Mouse (Mus musculus) urinary bladder, postnatal 36 days (tissue): ENCODE data around the gene Napb.

Experiments used
- DNase-seq, 2 experiments: peaks; one replicate each; pipeline ENCODE4 v3.0.0; 2022; ENCODE audit warnings: low spot score in 2 of 2, mixed read lengths in 1 of 2

The Napb gene

DNA sequence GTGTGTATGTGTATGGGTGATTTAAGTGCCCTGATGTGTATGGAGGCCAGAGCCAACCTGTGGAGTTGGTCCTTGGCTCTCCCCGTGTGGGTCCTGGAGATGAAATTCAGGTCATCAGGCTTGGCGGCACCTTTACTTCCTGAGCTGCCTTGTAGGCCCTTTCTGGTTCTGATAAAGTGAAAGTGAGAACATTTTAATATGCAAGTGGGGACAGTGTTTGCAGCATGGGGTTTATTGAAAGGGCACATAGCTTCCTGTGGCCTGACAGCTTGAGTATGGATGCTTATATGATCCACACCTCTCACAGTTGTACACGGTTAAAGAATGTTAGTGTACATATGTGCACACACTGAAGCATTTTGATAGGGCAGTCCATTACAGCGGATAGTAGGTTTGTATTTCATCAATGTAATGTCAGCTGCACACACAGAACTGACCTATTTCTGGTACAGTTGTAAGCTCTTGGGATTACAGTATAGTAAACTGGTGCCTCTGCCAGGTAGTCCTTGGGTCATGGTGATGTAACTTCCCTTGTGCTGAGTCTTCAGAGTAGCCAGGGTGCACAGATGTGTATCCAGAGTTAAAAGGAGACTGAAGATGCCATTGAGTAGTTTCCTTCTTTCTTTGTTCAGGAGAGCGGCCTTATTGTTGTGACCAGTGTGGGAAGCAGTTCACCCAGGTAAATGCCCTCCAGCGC, 42.7 kb downstream of the Napb start:
- no peak for DNase-seq

DNA sequence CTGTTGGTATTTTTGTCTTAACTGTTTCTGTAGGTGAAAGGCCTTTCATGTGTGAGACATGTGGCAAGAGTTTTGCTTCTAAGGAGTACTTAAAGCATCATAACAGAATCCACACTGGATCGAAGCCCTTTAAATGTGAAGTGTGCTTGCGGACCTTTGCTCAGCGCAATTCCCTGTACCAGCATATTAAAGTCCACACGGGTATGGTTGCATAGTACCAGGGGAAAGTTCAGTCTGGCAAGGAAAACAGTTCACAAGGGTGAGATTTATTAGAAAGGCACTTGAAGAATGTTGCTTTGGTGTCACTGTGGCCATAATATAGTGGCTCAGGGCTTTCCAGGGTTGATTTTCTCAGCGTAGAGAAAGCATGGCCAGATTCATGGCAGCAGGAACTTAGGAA, 44.3 kb downstream of the Napb start:
- no peak for DNase-seq

- DNase-seq: no peak
Observed at GRCm38 (mm10) chr2:148686862-148687261, 45.4 kb downstream of the Napb start.

DNA sequence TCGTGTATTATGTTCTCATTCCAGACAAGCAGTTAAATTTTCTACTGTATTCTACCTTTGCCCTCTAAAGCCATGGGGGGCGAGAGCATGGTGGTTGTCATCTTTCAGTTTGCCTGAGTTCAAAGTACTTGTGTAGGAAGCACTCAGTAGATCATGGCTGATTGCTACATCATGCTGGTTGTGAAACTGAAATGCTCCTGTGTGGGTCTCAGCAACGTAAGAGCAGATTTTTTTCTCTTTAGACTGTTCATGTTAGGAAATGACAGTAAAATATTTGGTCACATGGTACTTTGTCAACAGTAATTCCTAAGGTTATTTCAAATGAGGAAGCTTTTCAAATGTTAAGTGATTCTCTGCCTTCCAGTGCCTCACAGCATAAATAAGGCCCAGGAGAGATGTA, 46.6 kb downstream of the Napb start:
- no peak for DNase-seq

DNA sequence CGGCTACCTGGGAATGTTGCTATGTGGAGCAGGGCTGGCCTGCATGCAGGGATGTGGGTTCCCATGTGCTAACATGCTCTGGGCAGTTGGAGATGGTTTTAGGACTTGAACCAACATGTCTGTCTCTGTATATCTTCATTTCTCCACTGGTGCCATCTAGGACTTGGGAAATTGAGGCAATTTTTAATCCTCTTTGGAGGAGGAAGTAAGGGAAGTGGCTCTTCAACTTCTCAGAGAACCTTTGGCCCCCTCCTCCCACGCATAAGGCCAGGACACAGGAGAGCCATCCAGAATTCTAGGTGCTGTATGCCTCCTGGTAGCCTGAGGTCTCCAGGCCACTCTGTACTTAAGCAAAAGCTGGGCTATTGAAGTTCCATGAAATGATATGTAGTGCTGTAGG, 47.3 kb downstream of the Napb start:
- DNase-seq: no peak

- DNase-seq: no peak
Observed at GRCm38 (mm10) chr2:148683031-148683430, 49.2 kb downstream of the Napb start.

GRCm38 (mm10) chr2:148681461-148681891, 50.8 kb downstream of the Napb start:
- DNase-seq: peak in 1 of 2 experiments; percentile 31

GRCm38 (mm10) chr2:148680775-148681291, 51.4 kb downstream of the Napb start, which contains the start of gene Gzf1:
TSS of gene Gzf1 (plus strand) at chr2:148681023.
- peak; percentile 98 to 99 for DNase-seq

GRCm38 (mm10) chr2:148679346-148679745, 52.9 kb downstream of the Napb start:
- DNase-seq: peak; percentile 42 to 69

GRCm38 (mm10) chr2:148677801-148678200, 54.5 kb downstream of the Napb start:
- peak; percentile 37 to 44 for DNase-seq

- peak; percentile 100 for DNase-seq
Observed at GRCm38 (mm10) chr2:148672199-148673096, 59.8 kb downstream of the Napb start, which contains the start of gene Nxt1. TSS of gene Nxt1 (plus strand) at chr2:148672601.

- no peak for DNase-seq
Observed at GRCm38 (mm10) chr2:148663458-148663857, 68.8 kb downstream of the Napb start.

DNA sequence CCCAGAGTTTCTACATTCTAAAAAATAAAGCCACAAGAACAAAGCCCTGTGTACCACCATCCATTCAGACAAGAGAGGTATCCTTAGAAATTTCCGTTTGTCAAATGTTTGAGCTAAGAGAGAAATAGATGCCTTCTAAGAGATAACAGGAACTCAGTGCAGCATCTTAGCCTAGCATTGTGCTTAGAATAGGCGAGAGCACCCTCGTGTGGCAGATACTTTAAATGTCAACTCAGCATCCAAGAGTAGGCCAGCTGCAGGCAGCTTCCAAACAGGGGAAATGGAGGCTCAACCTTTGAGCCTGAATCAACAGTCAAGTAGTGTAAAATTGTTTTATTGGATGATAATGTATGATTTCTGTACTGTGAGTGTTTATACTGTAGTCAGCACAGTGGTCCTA, 77.3 kb downstream of the Napb start:
- peak; percentile 56 to 67 for DNase-seq

DNA sequence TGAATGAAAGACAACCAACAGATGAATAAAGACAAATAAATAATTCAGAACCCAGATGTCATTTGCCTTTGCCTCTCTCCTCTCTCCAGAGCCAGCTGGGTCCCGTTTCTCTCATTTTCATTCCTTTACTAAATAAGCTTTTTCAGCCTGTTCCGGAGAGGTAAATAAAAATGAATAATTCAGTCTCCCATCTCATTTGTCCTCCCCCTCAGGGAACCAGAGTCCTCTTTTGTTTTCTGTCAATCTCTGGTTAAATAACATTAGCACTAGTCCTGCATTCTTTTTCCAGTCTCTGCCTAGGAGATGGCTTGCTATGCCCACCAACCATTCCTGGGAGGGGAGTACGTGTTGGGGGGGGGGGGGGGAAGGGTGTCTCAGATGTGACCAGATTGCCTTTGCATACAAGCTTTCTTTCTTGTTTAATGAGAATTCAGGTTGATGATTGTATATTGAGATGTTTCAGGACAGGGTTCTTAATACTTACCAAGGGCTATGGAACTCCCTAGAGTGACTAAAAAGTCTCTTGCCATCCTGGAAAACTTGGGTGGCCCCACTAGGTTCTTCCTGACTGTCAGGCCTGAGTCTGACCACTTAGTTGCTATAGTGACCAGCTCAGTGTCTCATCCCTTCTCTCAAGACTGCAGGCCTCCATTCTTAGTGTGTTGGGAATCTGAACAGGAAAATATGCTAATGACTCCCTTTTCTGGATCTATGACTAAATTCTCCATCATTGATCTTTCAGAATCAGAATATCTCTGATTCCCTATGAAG, 81.5 kb downstream of the Napb start:
- no peak for DNase-seq

- DNase-seq: no peak
Observed at GRCm38 (mm10) chr2:148644421-148645000, 87.8 kb downstream of the Napb start.
